Mouse (Mus musculus): ENCODE results near the gene Pgc. TPM values are rescaled to one million over a fixed set of nuclear protein-coding genes. Genes with fewer than 3 reads are reported as not detected.
A peak's percentile ranks its signal among the peaks of the same experiment; 100 is the strongest.

Gene Pgc
- polyA plus RNA-seq, 1 experiment, result not detected

DNA sequence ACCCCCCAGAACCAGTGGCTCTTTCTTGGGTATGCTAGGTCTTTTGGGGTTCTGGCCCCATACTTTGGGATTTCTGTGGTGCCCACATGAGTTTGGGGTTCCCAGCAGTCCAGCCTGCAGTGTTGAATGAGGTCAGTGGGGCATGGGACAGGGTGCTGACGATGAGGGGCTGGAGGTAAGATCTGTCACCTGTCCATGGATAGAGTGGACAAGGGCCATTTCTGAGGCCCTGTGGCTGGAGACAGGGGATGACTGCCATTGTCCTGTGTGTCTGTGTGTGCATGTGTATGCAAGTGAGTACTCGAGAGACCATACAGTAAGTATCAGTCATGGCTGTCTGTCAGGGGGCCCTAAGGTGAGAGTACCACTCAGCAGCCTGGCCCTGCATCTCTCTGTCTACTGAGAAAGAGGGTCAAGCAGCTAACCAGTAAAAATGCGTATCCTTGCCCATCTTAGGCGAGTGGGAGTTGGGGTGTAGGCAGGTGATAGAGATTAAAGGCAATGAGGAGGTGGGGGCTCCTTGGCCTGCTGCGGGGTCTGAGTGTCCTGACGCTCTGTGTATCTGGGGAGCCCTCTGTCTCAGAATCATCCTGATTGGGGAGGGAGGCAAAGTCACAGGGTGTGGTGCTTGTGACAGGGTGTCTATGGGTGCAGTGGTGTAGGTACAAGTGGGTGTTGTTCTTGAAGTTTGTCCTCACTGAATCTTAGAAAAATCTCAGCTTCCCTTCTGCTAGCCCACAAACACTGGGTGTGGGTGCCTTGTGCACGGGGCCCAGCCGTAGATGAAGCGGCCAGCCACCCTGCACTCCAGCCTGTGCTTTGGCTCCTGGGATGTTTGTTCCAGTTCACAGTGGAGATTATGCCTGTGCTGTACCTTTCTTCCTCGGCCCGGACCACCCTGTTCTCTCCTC is 43.0 kb downstream of the Pgc start:
- TF ChIP-seq POLR2AphosphoS2 (IDR thresholded peaks at IDR 0.05; ENCODE audit: insufficient read length, low read depth) (no peak), MAX (IDR thresholded peaks at IDR 0.05; ENCODE audit: low read depth) (no peak), POLR2A (IDR thresholded peaks at IDR 0.05; ENCODE audit: insufficient read length, low read depth) (no peak)
- Histone ChIP-seq H3K36me3 (ENCODE audit: control insufficient read depth, insufficient read depth) (no peaks in the 10 kb centered on the region), H3ac (ENCODE audit: control insufficient read depth, insufficient read length) (no peak overlapping the region), H3K79me2 (ENCODE audit: control insufficient read depth, insufficient read depth) (no peaks in the 10 kb centered on the region), H3K27me3 (ENCODE audit: control insufficient read depth, insufficient read depth, insufficient read length) (no peaks in the 10 kb centered on the region), H3K4me2 (ENCODE audit: low read depth) (peak overlapping the region; percentile 44), H3K4me3 (no peak overlapping the region)

DNA sequence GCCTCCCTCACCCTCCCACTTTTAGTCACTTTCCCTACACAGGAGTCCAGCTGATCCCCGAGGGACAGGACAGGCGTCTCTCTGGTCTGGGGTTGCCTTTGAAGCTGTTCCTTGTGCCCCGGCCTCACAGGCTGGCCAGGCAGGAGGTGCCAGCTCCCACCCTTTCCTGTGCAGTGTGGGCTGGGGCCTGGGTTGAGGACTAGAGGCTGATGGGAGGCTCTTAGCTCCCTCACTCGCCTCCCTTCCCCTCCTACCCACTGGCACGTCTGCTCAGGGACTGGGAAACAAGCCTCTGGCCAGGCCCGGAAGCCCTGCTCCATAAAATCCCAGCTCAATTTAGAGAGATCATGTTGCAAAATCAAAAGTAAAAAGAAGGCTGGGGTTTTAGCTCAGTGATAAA is 47.0 kb downstream of the Pgc start:
- no peak overlapping the region for H3K4me3 ChIP-seq
- no peak for TF ChIP-seq MAX (IDR thresholded peaks at IDR 0.05; ENCODE audit: low read depth)
- TF ChIP-seq POLR2AphosphoS2 (IDR thresholded peaks at IDR 0.05; ENCODE audit: insufficient read length, low read depth), result no peak
- TF ChIP-seq TCF3 (IDR thresholded peaks at IDR 0.05; ENCODE audit: insufficient read length, low read depth), result no peak
- TF ChIP-seq MYOD1 (IDR thresholded peaks at IDR 0.05; ENCODE audit: control insufficient read depth in 1 of 3, insufficient read length in 2 of 3, low read depth in 2 of 3), result no peak
- no peak for TF ChIP-seq MYOG (IDR thresholded peaks at IDR 0.05; ENCODE audit: control insufficient read depth in 1 of 3, insufficient read depth in 1 of 3, insufficient read length in 2 of 3, low read depth in 2 of 3)
- TF ChIP-seq CEBPB (IDR thresholded peaks at IDR 0.05; ENCODE audit: insufficient read depth, poor library complexity, severe bottlenecking), result no peak
- no peak for TF ChIP-seq USF1 (IDR thresholded peaks at IDR 0.05; ENCODE audit: low read depth)
- no peak for TF ChIP-seq REST (IDR thresholded peaks at IDR 0.05; ENCODE audit: insufficient read depth, insufficient read length)
- TF ChIP-seq E2F4 (IDR thresholded peaks at IDR 0.05; ENCODE audit: insufficient read depth), result no peak

DNA sequence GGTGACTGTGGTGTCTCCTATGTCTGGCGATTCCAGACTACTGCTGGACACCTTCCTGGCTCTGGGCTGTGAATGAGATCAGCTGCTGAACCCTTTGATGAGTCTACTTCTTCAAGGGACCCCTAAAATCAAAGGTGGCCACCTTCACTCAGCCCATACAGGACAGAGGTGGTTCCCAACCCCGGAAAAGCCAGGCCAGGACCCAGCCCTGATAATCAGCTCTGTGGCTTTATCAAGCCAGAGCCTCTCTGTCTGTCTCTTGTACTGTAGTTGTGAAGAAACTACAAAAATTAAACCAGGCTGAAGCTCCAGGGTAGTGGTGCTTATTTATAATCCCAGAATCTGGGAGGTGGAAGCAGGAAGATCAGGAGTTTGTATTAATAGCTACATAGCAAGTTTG is 50.5 kb downstream of the Pgc start:
- no peak overlapping the region for H3ac ChIP-seq (ENCODE audit: control insufficient read depth, insufficient read length)
- no peaks in the 10 kb centered on the region for H3K36me3 ChIP-seq (ENCODE audit: control insufficient read depth, insufficient read depth)
- H3K27me3 ChIP-seq (ENCODE audit: control insufficient read depth, insufficient read depth, insufficient read length), result no peaks in the 10 kb centered on the region
- H3K79me2 ChIP-seq (ENCODE audit: control insufficient read depth, insufficient read depth), result no peaks in the 10 kb centered on the region
- H3K4me2 ChIP-seq (ENCODE audit: low read depth), result no peak overlapping the region
- TF ChIP-seq CEBPB (IDR thresholded peaks at IDR 0.05; ENCODE audit: insufficient read depth, poor library complexity, severe bottlenecking) (no peak), SRF (IDR thresholded peaks at IDR 0.05; ENCODE audit: control insufficient read depth, insufficient read length, low read depth) (no peak), REST (IDR thresholded peaks at IDR 0.05; ENCODE audit: insufficient read depth, insufficient read length) (no peak), TCF3 (IDR thresholded peaks at IDR 0.05; ENCODE audit: insufficient read length, low read depth) (no peak), MAX (IDR thresholded peaks at IDR 0.05; ENCODE audit: low read depth) (no peak)
- H3K4me3 ChIP-seq, result no peak overlapping the region

More for the DNA sequence above, 47.0 kb downstream of the Pgc start:
- no peaks in the 10 kb centered on the region for H3K27me3 ChIP-seq (ENCODE audit: control insufficient read depth, insufficient read depth, insufficient read length)
- no peak overlapping the region for H3ac ChIP-seq (ENCODE audit: control insufficient read depth, insufficient read length)
- no peaks in the 10 kb centered on the region for H3K79me2 ChIP-seq (ENCODE audit: control insufficient read depth, insufficient read depth)
- H3K4me2 ChIP-seq (ENCODE audit: low read depth), result no peak overlapping the region
- H3K36me3 ChIP-seq (ENCODE audit: control insufficient read depth, insufficient read depth), result no peaks in the 10 kb centered on the region

DNA sequence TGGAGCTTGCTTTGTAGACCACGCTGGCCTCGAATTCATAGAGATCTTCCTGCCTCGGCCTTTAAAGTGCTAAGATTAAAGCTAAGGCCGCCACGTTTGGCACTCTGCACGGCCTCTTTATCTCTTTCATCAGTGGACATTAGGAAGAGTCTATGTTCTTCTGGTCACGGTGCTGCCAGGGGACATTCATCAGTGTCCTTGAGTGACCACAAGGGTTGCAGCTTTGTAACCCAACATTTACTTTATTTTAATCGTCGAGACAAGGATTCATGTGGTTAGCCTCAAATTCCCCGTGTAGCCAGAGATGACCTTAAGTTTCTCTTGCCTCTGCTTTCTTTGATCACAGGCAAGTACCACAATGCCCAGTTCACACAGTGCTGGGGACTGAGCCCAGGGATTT is 53.8 kb downstream of the Pgc start:
- no peak overlapping the region for H3ac ChIP-seq (ENCODE audit: control insufficient read depth, insufficient read length)
- H3K79me2 ChIP-seq (ENCODE audit: control insufficient read depth, insufficient read depth), result no peaks in the 10 kb centered on the region
- TF ChIP-seq CEBPB (IDR thresholded peaks at IDR 0.05; ENCODE audit: insufficient read depth, poor library complexity, severe bottlenecking) (no peak), POLR2A (IDR thresholded peaks at IDR 0.05; ENCODE audit: insufficient read length, low read depth) (no peak)
- H3K4me2 ChIP-seq (ENCODE audit: low read depth), result no peak overlapping the region
- H3K4me3 ChIP-seq, result no peak overlapping the region
- no peaks in the 10 kb centered on the region for H3K36me3 ChIP-seq (ENCODE audit: control insufficient read depth, insufficient read depth)
- no peaks in the 10 kb centered on the region for H3K27me3 ChIP-seq (ENCODE audit: control insufficient read depth, insufficient read depth, insufficient read length)

DNA sequence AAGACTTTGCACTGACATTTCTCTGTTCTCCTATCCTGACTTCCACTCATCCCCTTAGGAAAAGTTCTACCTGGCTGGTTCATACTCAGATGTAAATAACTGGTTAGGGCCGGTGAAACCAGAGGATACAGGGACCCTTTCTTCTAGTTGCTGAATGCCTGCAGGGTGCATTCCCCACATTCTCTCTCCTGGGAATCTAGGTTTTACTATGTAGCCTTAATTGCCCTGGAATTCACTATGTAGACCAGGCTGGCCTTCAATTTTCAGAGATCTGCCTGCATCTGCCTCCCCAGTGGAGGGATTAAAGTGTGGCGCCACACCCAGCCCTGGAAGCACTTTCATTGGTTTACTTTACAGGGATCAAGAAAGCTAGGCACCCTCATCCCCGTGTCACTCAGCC is 55.8 kb downstream of the Pgc start:
- Histone ChIP-seq H3K4me3 (no peak overlapping the region), H3K79me2 (ENCODE audit: control insufficient read depth, insufficient read depth) (no peaks in the 10 kb centered on the region), H3ac (ENCODE audit: control insufficient read depth, insufficient read length) (no peak overlapping the region), H3K4me2 (ENCODE audit: low read depth) (no peak overlapping the region), H3K27me3 (ENCODE audit: control insufficient read depth, insufficient read depth, insufficient read length) (no peaks in the 10 kb centered on the region), H3K36me3 (ENCODE audit: control insufficient read depth, insufficient read depth) (no peaks in the 10 kb centered on the region)
- TF ChIP-seq MAX (IDR thresholded peaks at IDR 0.05; ENCODE audit: low read depth) (no peak), MYOG (IDR thresholded peaks at IDR 0.05; ENCODE audit: control insufficient read depth in 1 of 3, insufficient read depth in 1 of 3, insufficient read length in 2 of 3, low read depth in 2 of 3) (no peak), USF1 (IDR thresholded peaks at IDR 0.05; ENCODE audit: low read depth) (no peak), POLR2A (IDR thresholded peaks at IDR 0.05; ENCODE audit: insufficient read length, low read depth) (no peak), CEBPB (IDR thresholded peaks at IDR 0.05; ENCODE audit: insufficient read depth, poor library complexity, severe bottlenecking) (no peak), TCF12 (IDR thresholded peaks at IDR 0.05; ENCODE audit: insufficient read depth, poor library complexity, severe bottlenecking) (no peak), SRF (IDR thresholded peaks at IDR 0.05; ENCODE audit: control insufficient read depth, insufficient read length, low read depth) (no peak), POLR2AphosphoS2 (IDR thresholded peaks at IDR 0.05; ENCODE audit: insufficient read length, low read depth) (no peak), REST (IDR thresholded peaks at IDR 0.05; ENCODE audit: insufficient read depth, insufficient read length) (no peak), TCF3 (IDR thresholded peaks at IDR 0.05; ENCODE audit: insufficient read length, low read depth) (no peak), MYOD1 (IDR thresholded peaks at IDR 0.05; ENCODE audit: control insufficient read depth in 1 of 3, insufficient read length in 2 of 3, low read depth in 2 of 3) (no peak)
